Mouse (Mus musculus) forebrain, postnatal 0 days (tissue): ENCODE results near the gene Scgb1b17. TPM values are rescaled to one million over a fixed set of nuclear protein-coding genes. Genes with fewer than 3 reads are reported as not detected.
"Not testable (repeated sequence)": the region's sequence is repeated elsewhere in the genome, so short reads cannot be mapped to it uniquely, and the experiment has no call there.

Experiments used
- ATAC-seq: fragments of 200-750 bp; cut with Nextera tagmentation; 2 replicates; pipeline ENCODE4 v1.8.0; 2017; ENCODE audit warnings: mild to moderate bottlenecking, moderate library complexity
- DNase-seq: peaks from one replicate; pipeline ENCODE4 v3.0.0-alpha.2; 2015
- H3K27ac ChIP-seq: fragments of 300-500 bp; sonication (generic); 2 replicates; pipeline ENCODE4 v1.5.1; 2014; ENCODE audit warnings: low read depth, mild to moderate bottlenecking, antibody characterized with exemption, low read length, moderate library complexity, mixed read lengths
- H3K27me3 ChIP-seq: fragments of 300-500 bp; sonication (generic); 2 replicates; pipeline ENCODE4 v1.6.1; 2014; ENCODE audit warnings: mild to moderate bottlenecking, low read length, mixed read lengths; ENCODE audit not compliant: insufficient read depth
- H3K36me3 ChIP-seq: fragments of 300-500 bp; sonication (generic); 2 replicates; pipeline ENCODE4 v1.6.1; 2014; ENCODE audit warnings: mild to moderate bottlenecking, moderate library complexity; ENCODE audit not compliant: insufficient read depth
- H3K4me1 ChIP-seq: fragments of 300-500 bp; sonication (generic); 2 replicates; pipeline ENCODE4 v1.6.1; 2014; ENCODE audit warnings: antibody characterized with exemption; ENCODE audit not compliant: insufficient read depth
- H3K4me2 ChIP-seq: fragments of 300-500 bp; sonication (generic); 2 replicates; pipeline ENCODE4 v1.6.1; 2014; ENCODE audit warnings: low read depth, mild to moderate bottlenecking, moderate library complexity
- H3K4me3 ChIP-seq: fragments of 300-500 bp; sonication (generic); 2 replicates; pipeline ENCODE4 v1.5.1; 2014; ENCODE audit warnings: low read depth, low read length, mixed read lengths
- H3K9ac ChIP-seq: fragments of 300-500 bp; sonication (generic); 2 replicates; pipeline ENCODE4 v1.6.1; 2014; ENCODE audit warnings: mild to moderate bottlenecking
- H3K9me3 ChIP-seq: fragments of 300-500 bp; sonication (generic); 2 replicates; pipeline ENCODE4 v1.6.1; 2016; ENCODE audit warnings: low read length
- polyA plus RNA-seq: library from polyadenylated mRNA; unstranded; fragments of >200 nt; fragmentation: Nextera tagmentation; extraction: Ambion mirVana; gene quantifications from 2 replicates; pipeline ENCODE4 v1.2.1, GENCODE M21; 2015
- total RNA-seq: library from RNA; depleted of rRNA; stranded (reverse); fragments of >200 nt; gene quantifications from 2 replicates; pipeline ENCODE4 v1.2.3, GENCODE M21; 2014; rRNA removed

The Scgb1b17 gene
- total RNA-seq (not detected in 2 replicates), polyA plus RNA-seq (not detected in 2 replicates)

DNA sequence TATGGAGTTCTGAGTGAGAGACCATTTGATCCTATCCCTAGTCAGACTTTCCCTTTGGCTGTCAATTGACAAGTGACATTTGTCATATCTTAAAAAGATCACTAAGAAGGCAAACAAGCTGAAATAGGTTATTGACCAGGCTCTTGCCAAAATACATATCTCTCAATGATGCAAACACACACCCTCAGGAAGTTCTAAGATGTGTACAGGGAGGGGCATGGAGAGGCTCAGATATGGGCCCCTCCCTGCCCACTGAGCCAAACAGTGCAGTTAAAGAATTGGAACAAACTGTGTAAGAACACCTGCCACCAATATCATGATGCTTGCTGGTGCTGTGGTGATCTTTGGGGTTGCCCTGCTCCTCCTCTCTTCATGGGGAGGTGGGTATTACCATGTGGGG, at the start of gene Scgb1b17:
TSS of gene Scgb1b17 (plus strand) at position 301 of the 400 bp plus-strand sequence.
- not testable (repeated sequence) for DNase-seq, H3K27ac ChIP-seq, H3K4me2 ChIP-seq, H3K4me1 ChIP-seq, H3K36me3 ChIP-seq, H3K27me3 ChIP-seq, H3K9me3 ChIP-seq, H3K4me3 ChIP-seq, ATAC-seq, H3K9ac ChIP-seq

DNA sequence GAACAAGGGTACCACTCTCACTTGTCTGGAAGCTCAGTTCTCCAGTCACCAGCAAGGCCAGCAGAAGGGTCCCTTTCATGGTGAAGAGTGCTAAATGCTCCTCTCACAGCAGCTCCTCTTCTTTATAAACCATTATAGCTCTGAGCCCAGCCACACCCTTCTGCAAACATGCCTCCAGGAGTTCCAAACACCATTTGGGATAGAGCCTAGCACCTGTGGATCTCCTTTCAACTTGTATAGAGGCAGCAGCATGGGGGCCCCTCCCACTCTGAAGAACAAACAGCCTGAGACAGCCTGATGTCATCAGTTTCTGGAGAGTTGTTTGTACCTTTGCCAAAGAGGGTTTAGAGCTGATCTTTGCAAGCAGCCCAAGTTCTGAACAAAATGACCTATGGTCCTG, 6.8 kb upstream of the Scgb1b17 start, which contains the start of gene Scgb2b17:
TSS of gene Scgb2b17 (minus strand) at position 101 of the 400 bp plus-strand sequence.
- H3K27me3 ChIP-seq, DNase-seq, H3K27ac ChIP-seq, H3K9me3 ChIP-seq, H3K9ac ChIP-seq, H3K4me2 ChIP-seq, ATAC-seq, H3K4me3 ChIP-seq, H3K36me3 ChIP-seq, H3K4me1 ChIP-seq: not testable (repeated sequence)

Other genes starting within 250 kb of the Scgb1b17 start
- gene Scgb2b15, start 233.8 kb upstream of the Scgb1b17 start, total RNA-seq: not detected in 2 replicates
- gene Scgb2b15, start 233.8 kb upstream of the Scgb1b17 start, polyA plus RNA-seq: not detected in 2 replicates
- gene Scgb1b15, start 226.9 kb upstream of the Scgb1b17 start, total RNA-seq: not detected in 2 replicates
- gene Scgb1b15, start 226.9 kb upstream of the Scgb1b17 start, polyA plus RNA-seq: not detected in 2 replicates
- not detected in 2 replicates for gene Scgb2b17, start 6.9 kb upstream of the Scgb1b17 start, total RNA-seq
- gene Scgb2b17, start 6.9 kb upstream of the Scgb1b17 start, polyA plus RNA-seq: not detected in 2 replicates
- gene Scgb2b18, start 110.4 kb downstream of the Scgb1b17 start, total RNA-seq: not detected in 2 replicates
- gene Scgb2b18, start 110.4 kb downstream of the Scgb1b17 start, polyA plus RNA-seq: not detected in 2 replicates
- gene Scgb1b18, start 122.1 kb downstream of the Scgb1b17 start, total RNA-seq: not detected in 2 replicates
- gene Scgb1b18, start 122.1 kb downstream of the Scgb1b17 start, polyA plus RNA-seq: not detected in 2 replicates
- gene Scgb2b19, start 216.9 kb downstream of the Scgb1b17 start, total RNA-seq: not detected in 2 replicates
- gene Scgb2b19, start 216.9 kb downstream of the Scgb1b17 start, polyA plus RNA-seq: not detected in 2 replicates
- not detected in 2 replicates for gene Scgb1b19, start 223.8 kb downstream of the Scgb1b17 start, total RNA-seq
- not detected in 2 replicates for gene Scgb1b19, start 223.8 kb downstream of the Scgb1b17 start, polyA plus RNA-seq